Mouse (Mus musculus) midbrain, embryonic 11.5 days (tissue): ENCODE data around the gene Mex3a. TPM values are rescaled to one million over a fixed set of nuclear protein-coding genes. Genes with fewer than 3 reads are reported as not detected.

ENCODE experiments used
- ATAC-seq: fragments of 200-750 bp; cut with Nextera tagmentation; 2 replicates; pipeline ENCODE4 v1.8.0; 2017; ENCODE audit warnings: moderate TSS enrichment, moderate library complexity; ENCODE audit not compliant: low FRiP score
- DNase-seq: peaks from one replicate; pipeline ENCODE4 v3.0.0; 2015; ENCODE audit warnings: low spot score; ENCODE audit errors: missing footprints
- H3K27ac ChIP-seq: fragments of 300-500 bp; sonication (generic); 2 replicates; pipeline ENCODE4 v1.5.1; 2014; ENCODE audit warnings: low read depth, low read length
- H3K27me3 ChIP-seq: fragments of 300-500 bp; sonication (generic); 2 replicates; pipeline ENCODE4 v1.6.1; 2014; ENCODE audit warnings: mild to moderate bottlenecking, low read length, moderate library complexity, mixed read lengths; ENCODE audit not compliant: control insufficient read depth, insufficient read depth
- H3K36me3 ChIP-seq: fragments of 300-500 bp; sonication (generic); 2 replicates; pipeline ENCODE4 v1.6.1; 2014; ENCODE audit warnings: mild to moderate bottlenecking, low read length, moderate library complexity, mixed read lengths; ENCODE audit not compliant: control insufficient read depth, insufficient read depth
- H3K4me1 ChIP-seq: fragments of 300-500 bp; sonication (generic); 2 replicates; pipeline ENCODE4 v1.6.1; 2014; ENCODE audit warnings: low read length; ENCODE audit not compliant: control insufficient read depth, insufficient read depth
- H3K4me2 ChIP-seq: fragments of 300-500 bp; sonication (generic); 2 replicates; pipeline ENCODE4 v1.6.1; 2014; ENCODE audit warnings: mild to moderate bottlenecking, moderate library complexity
- H3K4me3 ChIP-seq: fragments of 300-500 bp; sonication (generic); 2 replicates; pipeline ENCODE4 v1.5.1; 2014; ENCODE audit warnings: low read depth, low read length
- H3K9ac ChIP-seq: fragments of 300-500 bp; sonication (generic); 2 replicates; pipeline ENCODE4 v1.6.1; 2014; ENCODE audit warnings: low read length
- H3K9me3 ChIP-seq: fragments of 300-500 bp; sonication (generic); 2 replicates; pipeline ENCODE4 v1.6.1; 2016; ENCODE audit warnings: low read length; ENCODE audit not compliant: control insufficient read depth
- WGBS: fragments of 180-500 bp; shearing (Covaris S2); extraction: QIAGEN DNeasy Blood & Tissue Kit; methylation state at CpG from one replicate; pipeline ENCODE4 v1.1.7; 2014; 5-methylcytosine and 5-hydroxymethylcytosine counted together
- polyA plus RNA-seq: library from polyadenylated mRNA; unstranded; fragments of >200 nt; fragmentation: Nextera tagmentation; extraction: Ambion mirVana; gene quantifications from 2 replicates; pipeline ENCODE4 v1.2.1, GENCODE M21; 2014

Gene Mex3a
- polyA plus RNA-seq, 1 experiment from 2014 or later = 44.5 TPM

- ATAC-seq (no peak), DNase-seq (no peak)
- Histone ChIP-seq H3K9ac (no peak overlapping the region), H3K36me3 (no peaks in the 10 kb centered on the region), H3K4me3 (no peak overlapping the region), H3K4me1 (peaks cover 9% of the 10 kb centered on the region), H3K27me3 (no peaks in the 10 kb centered on the region; the same call in 1 of the 2 replicates), H3K27ac (no peak overlapping the region), H3K9me3 (no peaks in the 10 kb centered on the region), H3K4me2 (no peak overlapping the region)
- WGBS = 71% methylated on average over 9 of the region's 9 CpGs
Measured at GRCm38 (mm10) chr3:88494836-88495628, 37.2 kb upstream of the Mex3a start.

GRCm38 (mm10) chr3:88495741-88496415 lies 36.3 kb upstream of the Mex3a start:
- DNase-seq (no peak), ATAC-seq (no peak)
- Histone ChIP-seq H3K27ac (no peak overlapping the region), H3K4me1 (peaks cover 9% of the 10 kb centered on the region), H3K4me3 (no peak overlapping the region), H3K9me3 (no peaks in the 10 kb centered on the region), H3K27me3 (no peaks in the 10 kb centered on the region; the same call in 1 of the 2 replicates), H3K36me3 (no peaks in the 10 kb centered on the region), H3K4me2 (no peak overlapping the region), H3K9ac (no peak overlapping the region)
- 83% methylated on average over 10 of the region's 10 CpGs for WGBS

- WGBS = 72% methylated on average over 4 of the region's 4 CpGs
- no peak overlapping the region for H3K4me3 ChIP-seq
- DNase-seq (no peak), ATAC-seq (no peak)
- no peak overlapping the region for H3K27ac ChIP-seq
- no peak overlapping the region for H3K9ac ChIP-seq
- no peak overlapping the region for H3K4me2 ChIP-seq
- peaks cover 22% of the 10 kb centered on the region for H3K27me3 ChIP-seq
- H3K36me3 ChIP-seq = no peaks in the 10 kb centered on the region
- H3K9me3 ChIP-seq = no peaks in the 10 kb centered on the region
- peaks cover 11% of the 10 kb centered on the region; the same call in 1 of the 2 replicates for H3K4me1 ChIP-seq
Measured at GRCm38 (mm10) chr3:88499580-88499979, 32.6 kb upstream of the Mex3a start.

- Histone ChIP-seq H3K27me3 (peaks cover 22% of the 10 kb centered on the region), H3K4me1 (peaks cover 11% of the 10 kb centered on the region; the same call in 1 of the 2 replicates), H3K9ac (no peak overlapping the region), H3K36me3 (no peaks in the 10 kb centered on the region), H3K9me3 (no peaks in the 10 kb centered on the region), H3K4me3 (no peak overlapping the region), H3K27ac (no peak overlapping the region), H3K4me2 (no peak overlapping the region)
- peak; percentile 78 for DNase-seq
- 86% methylated on average over 7 of the region's 7 CpGs for WGBS
- ATAC-seq = no peak
Measured at GRCm38 (mm10) chr3:88500087-88500486, 32.1 kb upstream of the Mex3a start.

- peaks cover 11% of the 10 kb centered on the region; the same call in 1 of the 2 replicates for H3K4me1 ChIP-seq
- 50% methylated on average over 4 of the region's 4 CpGs for WGBS
- no peaks in the 10 kb centered on the region for H3K9me3 ChIP-seq
Measured at GRCm38 (mm10) chr3:88500655-88501365, 31.4 kb upstream of the Mex3a start.

GRCm38 (mm10) chr3:88501366-88502030 lies 30.7 kb upstream of the Mex3a start:
- Histone ChIP-seq H3K4me3 (peak overlapping the region; percentile 47; the same call in 1 of the 2 replicates), H3K9me3 (no peaks in the 10 kb centered on the region), H3K4me2 (no peak overlapping the region), H3K27ac (no peak overlapping the region), H3K4me1 (peaks cover 11% of the 10 kb centered on the region; the same call in 1 of the 2 replicates), H3K27me3 (peaks cover 22% of the 10 kb centered on the region), H3K9ac (no peak overlapping the region), H3K36me3 (no peaks in the 10 kb centered on the region)
- ATAC-seq = no peak
- peak; percentile 82 for DNase-seq
- 58% methylated on average over 6 of the region's 6 CpGs for WGBS

More at GRCm38 (mm10) chr3:88500655-88501365, 31.4 kb upstream of the Mex3a start:
- H3K9ac ChIP-seq = no peak overlapping the region
- DNase-seq (peak; percentile 75), ATAC-seq (no peak)
- no peak overlapping the region for H3K27ac ChIP-seq
- peaks cover 22% of the 10 kb centered on the region for H3K27me3 ChIP-seq
- no peak overlapping the region; the same call in 1 of the 2 replicates for H3K4me2 ChIP-seq
- H3K36me3 ChIP-seq = no peaks in the 10 kb centered on the region
- H3K4me3 ChIP-seq = no peak overlapping the region

- peak overlapping the region; percentile 64 for H3K9ac ChIP-seq
- WGBS = 14% methylated on average over 11 of the region's 11 CpGs
- peaks cover 11% of the 10 kb centered on the region; the same call in 1 of the 2 replicates for H3K4me1 ChIP-seq
- H3K27me3 ChIP-seq = peaks cover 22% of the 10 kb centered on the region
- no peaks in the 10 kb centered on the region for H3K9me3 ChIP-seq
- ATAC-seq (no peak), DNase-seq (peak; percentile 72)
- H3K27ac ChIP-seq = no peak overlapping the region
- no peaks in the 10 kb centered on the region for H3K36me3 ChIP-seq
- peak overlapping the region; percentile 97 for H3K4me2 ChIP-seq
- H3K4me3 ChIP-seq = peak overlapping the region; percentile 47
Measured at GRCm38 (mm10) chr3:88502031-88502571, 30.1 kb upstream of the Mex3a start.
